Mouse (Mus musculus): Measurements from ENCODE around the gene Mrtfb. TPM values are rescaled to one million over a fixed set of nuclear protein-coding genes. Genes with fewer than 3 reads are reported as not detected.

Mrtfb gene
- polyA plus RNA-seq, 1 experiment from 2014 or later = 15.8 TPM

- peaks cover 91% of the 10 kb centered on the region for H3K36me3 ChIP-seq
- H3K4me1 ChIP-seq (replicated peaks) = no peaks in the 10 kb centered on the region
- 79% methylated on average over 2 of the region's 2 CpGs for WGBS
- H3K4me3 ChIP-seq = no peak overlapping the region
- DNase-seq (ENCODE audit: low spot score) = no peak
- no peaks in the 10 kb centered on the region for H3K27me3 ChIP-seq (ENCODE audit: insufficient read depth, poor library complexity, severe bottlenecking)
- no peak overlapping the region for H3K27ac ChIP-seq
- H3K9me3 ChIP-seq = no peaks in the 10 kb centered on the region
These were observed 144.1 kb downstream of the Mrtfb start for GRCm38 (mm10) chr16:13400375-13400774.

DNA sequence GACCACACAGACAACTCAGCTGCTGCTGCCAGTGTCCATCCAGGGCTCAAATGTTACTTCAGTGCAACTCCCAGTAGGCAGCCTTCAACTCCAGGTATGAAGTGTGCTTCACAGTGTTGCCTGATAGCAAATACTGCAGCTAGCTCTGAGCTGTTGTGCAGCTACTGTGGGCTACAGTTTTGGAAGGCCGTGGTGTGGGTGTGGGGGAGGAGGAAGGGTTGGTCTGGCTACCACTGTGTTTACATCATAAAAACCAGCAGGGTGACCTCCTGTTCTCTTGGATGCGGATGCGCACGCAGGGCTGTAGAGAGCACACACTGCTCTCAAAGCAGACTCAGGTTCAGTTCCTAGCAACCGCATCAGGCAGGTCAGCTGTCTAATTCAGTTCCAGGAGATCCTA lies 145.3 kb downstream of the Mrtfb start:
- Histone ChIP-seq H3K36me3 (peaks cover 93% of the 10 kb centered on the region), H3K9me3 (no peaks in the 10 kb centered on the region), H3K4me3 (no peak overlapping the region), H3K4me1 (replicated peaks) (no peaks in the 10 kb centered on the region), H3K27me3 (ENCODE audit: insufficient read depth, poor library complexity, severe bottlenecking) (no peaks in the 10 kb centered on the region), H3K27ac (no peak overlapping the region)
- 91% methylated on average over 5 of the region's 5 CpGs for WGBS
- DNase-seq (ENCODE audit: low spot score) = no peak

DNA sequence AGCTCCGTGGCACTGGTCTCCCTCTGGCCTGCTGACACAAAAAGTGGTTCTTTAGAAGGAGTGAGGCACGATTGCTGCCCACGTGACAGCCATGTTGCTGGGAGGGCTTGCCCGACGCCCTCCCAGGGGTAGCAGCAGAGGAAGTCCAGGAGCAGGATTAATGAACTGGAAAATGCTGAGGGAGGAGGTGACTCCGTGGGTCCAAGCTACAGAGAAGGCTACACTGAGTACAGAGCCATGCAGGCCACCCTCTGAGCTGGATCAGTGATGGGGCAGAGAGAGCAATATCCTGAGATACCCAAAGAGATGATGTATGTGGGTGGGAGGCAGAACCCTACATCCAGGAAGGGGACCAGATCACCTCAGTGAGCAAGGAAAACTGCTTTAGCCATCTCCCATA lies 148.4 kb downstream of the Mrtfb start:
- no peaks in the 10 kb centered on the region for H3K9me3 ChIP-seq
- H3K4me3 ChIP-seq = no peak overlapping the region
- 83% methylated on average over 6 of the region's 6 CpGs for WGBS
- no peaks in the 10 kb centered on the region for H3K4me1 ChIP-seq (replicated peaks)
- no peak overlapping the region for H3K27ac ChIP-seq
- H3K36me3 ChIP-seq = peaks cover 95% of the 10 kb centered on the region
- no peaks in the 10 kb centered on the region for H3K27me3 ChIP-seq (ENCODE audit: insufficient read depth, poor library complexity, severe bottlenecking)
- DNase-seq (ENCODE audit: low spot score) = no peak

GRCm38 (mm10) chr16:13405403-13405802 lies 149.1 kb downstream of the Mrtfb start:
- DNase-seq (ENCODE audit: low spot score) = no peak
- no peak overlapping the region for H3K27ac ChIP-seq
- peaks cover 95% of the 10 kb centered on the region for H3K36me3 ChIP-seq
- no peaks in the 10 kb centered on the region for H3K4me1 ChIP-seq (replicated peaks)
- WGBS = 91% methylated on average over 2 of the region's 2 CpGs
- no peaks in the 10 kb centered on the region for H3K9me3 ChIP-seq
- no peaks in the 10 kb centered on the region for H3K27me3 ChIP-seq (ENCODE audit: insufficient read depth, poor library complexity, severe bottlenecking)
- no peak overlapping the region for H3K4me3 ChIP-seq

DNA sequence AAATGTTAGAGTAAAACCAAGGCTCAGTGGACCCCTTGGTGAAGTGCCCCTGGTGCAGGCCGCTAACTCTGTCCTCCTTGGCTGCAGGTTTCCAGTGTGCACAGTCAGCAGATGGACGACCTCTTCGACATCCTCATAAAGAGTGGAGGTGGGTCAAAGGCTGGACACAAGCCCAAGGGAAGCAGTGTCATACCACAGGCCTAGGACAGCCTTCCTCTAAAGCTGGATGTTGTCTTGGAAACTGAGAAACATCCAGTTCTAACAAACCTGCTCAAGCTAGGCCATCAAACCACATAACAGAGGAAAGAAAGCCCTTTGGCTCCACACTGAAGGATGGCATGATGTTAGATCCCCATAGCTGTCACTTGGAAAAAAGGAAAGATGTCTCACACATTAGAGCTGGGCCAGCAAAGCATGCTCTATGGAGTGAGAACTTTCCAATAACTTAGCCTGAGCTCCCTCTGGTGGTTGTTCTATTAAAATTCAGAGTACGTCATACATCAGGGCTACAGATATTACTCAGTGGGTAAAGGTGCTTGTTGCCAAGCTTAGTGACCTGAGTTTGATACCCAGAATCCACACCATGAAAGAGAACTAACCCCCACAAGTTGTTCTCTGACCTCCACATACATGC lies 153.4 kb downstream of the Mrtfb start:
- Histone ChIP-seq H3K4me1 (replicated peaks) (no peaks in the 10 kb centered on the region), H3K27ac (no peak overlapping the region), H3K9me3 (peaks cover 12% of the 10 kb centered on the region; the same call in 1 of the 2 replicates), H3K4me3 (no peak overlapping the region), H3K27me3 (ENCODE audit: insufficient read depth, poor library complexity, severe bottlenecking) (no peaks in the 10 kb centered on the region), H3K36me3 (peaks cover 98% of the 10 kb centered on the region)
- WGBS = 74% methylated on average over 4 of the region's 4 CpGs
- no peak for DNase-seq (ENCODE audit: low spot score)

- Histone ChIP-seq H3K36me3 (peaks cover 89% of the 10 kb centered on the region), H3K4me3 (no peak overlapping the region), H3K27ac (no peak overlapping the region), H3K9me3 (peaks cover 12% of the 10 kb centered on the region; the same call in 1 of the 2 replicates), H3K27me3 (ENCODE audit: insufficient read depth, poor library complexity, severe bottlenecking) (no peaks in the 10 kb centered on the region), H3K4me1 (replicated peaks) (no peaks in the 10 kb centered on the region)
- no peak for DNase-seq (ENCODE audit: low spot score)
- WGBS = 86% methylated on average over 2 of the region's 2 CpGs
These were observed 154.5 kb downstream of the Mrtfb start for GRCm38 (mm10) chr16:13410760-13411159.

DNA sequence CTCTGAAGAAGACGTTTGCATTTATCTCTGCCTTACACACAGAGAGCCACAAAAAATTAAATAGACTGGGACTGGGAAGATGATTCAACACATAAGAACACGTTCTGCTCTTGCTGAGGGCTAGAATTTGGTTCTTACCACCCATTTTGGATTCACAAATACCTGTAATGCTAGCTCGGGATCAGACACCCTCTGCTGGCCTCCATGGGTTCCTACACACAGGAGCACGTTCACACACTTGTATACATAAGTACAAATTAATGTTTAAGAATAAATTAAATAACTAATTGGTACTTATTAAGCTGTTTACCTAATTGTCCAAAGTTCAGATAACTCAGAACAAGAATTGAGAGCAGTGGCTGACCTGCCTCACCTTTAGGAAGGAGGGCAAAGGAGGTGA lies 155.2 kb downstream of the Mrtfb start:
- Histone ChIP-seq H3K9me3 (peaks cover 12% of the 10 kb centered on the region; the same call in 1 of the 2 replicates), H3K27ac (no peak overlapping the region), H3K4me1 (replicated peaks) (no peaks in the 10 kb centered on the region), H3K4me3 (no peak overlapping the region), H3K36me3 (peaks cover 82% of the 10 kb centered on the region), H3K27me3 (ENCODE audit: insufficient read depth, poor library complexity, severe bottlenecking) (no peaks in the 10 kb centered on the region)
- 91% methylated on average over 4 of the region's 4 CpGs for WGBS
- DNase-seq (ENCODE audit: low spot score) = no peak

DNA sequence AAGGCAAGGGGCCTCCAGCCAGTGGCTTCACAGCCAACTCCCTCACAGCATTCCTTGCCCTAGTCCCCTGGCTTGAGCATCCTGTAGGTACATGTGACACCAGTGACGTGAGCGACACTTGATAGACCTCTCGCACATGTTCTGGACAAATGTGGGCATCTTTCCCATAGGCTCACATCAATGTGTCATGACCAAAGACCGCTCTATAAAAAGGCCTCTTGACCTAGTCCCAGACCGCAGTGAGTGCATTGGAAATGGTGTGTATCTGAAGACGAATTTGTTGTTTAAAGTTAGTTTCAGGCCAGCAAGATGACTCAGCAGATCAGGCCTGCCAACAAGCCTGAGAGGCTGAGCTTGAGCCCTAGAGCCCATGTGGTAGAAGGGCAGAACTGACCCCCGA lies 158.3 kb downstream of the Mrtfb start:
- no peak for DNase-seq (ENCODE audit: low spot score)
- peaks cover 53% of the 10 kb centered on the region for H3K36me3 ChIP-seq
- 95% methylated on average over 7 of the region's 7 CpGs for WGBS

GRCm38 (mm10) chr16:13414972-13415371 lies 158.7 kb downstream of the Mrtfb start:
- Histone ChIP-seq H3K27me3 (ENCODE audit: insufficient read depth, poor library complexity, severe bottlenecking) (no peaks in the 10 kb centered on the region), H3K4me3 (no peak overlapping the region), H3K36me3 (peaks cover 48% of the 10 kb centered on the region), H3K27ac (no peak overlapping the region), H3K9me3 (peaks cover 12% of the 10 kb centered on the region; the same call in 1 of the 2 replicates), H3K4me1 (replicated peaks) (no peaks in the 10 kb centered on the region)
- DNase-seq (ENCODE audit: low spot score) = no peak
- 89% methylated on average over 4 of the region's 4 CpGs for WGBS

More for the DNA sequence above, 158.3 kb downstream of the Mrtfb start:
- H3K4me1 ChIP-seq (replicated peaks) = no peaks in the 10 kb centered on the region
- no peak overlapping the region for H3K27ac ChIP-seq
- H3K27me3 ChIP-seq (ENCODE audit: insufficient read depth, poor library complexity, severe bottlenecking) = no peaks in the 10 kb centered on the region
- no peak overlapping the region for H3K4me3 ChIP-seq
- peaks cover 12% of the 10 kb centered on the region; the same call in 1 of the 2 replicates for H3K9me3 ChIP-seq

GRCm38 (mm10) chr16:13415465-13415864 lies 159.2 kb downstream of the Mrtfb start:
- H3K27ac ChIP-seq = no peak overlapping the region
- peaks cover 44% of the 10 kb centered on the region for H3K36me3 ChIP-seq
- DNase-seq (ENCODE audit: low spot score) = no peak
- H3K4me1 ChIP-seq (replicated peaks) = no peaks in the 10 kb centered on the region
- 97% methylated on average over 6 of the region's 6 CpGs for WGBS
- H3K27me3 ChIP-seq (ENCODE audit: insufficient read depth, poor library complexity, severe bottlenecking) = no peaks in the 10 kb centered on the region
- H3K9me3 ChIP-seq = peaks cover 12% of the 10 kb centered on the region; the same call in 1 of the 2 replicates
- no peak overlapping the region for H3K4me3 ChIP-seq

DNA sequence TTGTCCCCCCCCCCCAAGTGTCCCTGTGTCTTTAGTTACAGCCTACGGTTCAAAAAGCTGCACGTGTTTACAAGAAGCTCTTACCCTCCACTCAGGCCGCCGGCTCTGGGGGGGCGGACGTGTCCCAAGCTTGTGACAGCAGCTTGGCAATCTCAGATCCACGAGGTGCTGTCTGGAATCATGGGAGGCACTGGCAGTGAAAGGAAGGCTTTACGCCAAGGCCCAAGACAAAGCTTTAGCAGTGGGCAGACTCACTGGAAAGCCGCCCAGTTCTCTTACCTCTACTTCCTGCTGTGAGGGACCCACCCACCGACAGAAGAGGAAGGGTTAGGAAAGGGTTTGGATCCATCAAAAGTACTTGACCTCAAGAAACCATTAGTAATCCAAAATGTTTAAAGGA lies 160.2 kb downstream of the Mrtfb start:
- H3K4me3 ChIP-seq = no peak overlapping the region
- DNase-seq (ENCODE audit: low spot score) = no peak
- H3K4me1 ChIP-seq (replicated peaks) = no peaks in the 10 kb centered on the region
- peaks cover 34% of the 10 kb centered on the region for H3K36me3 ChIP-seq
- no peaks in the 10 kb centered on the region for H3K27me3 ChIP-seq (ENCODE audit: insufficient read depth, poor library complexity, severe bottlenecking)
- 80% methylated on average over 10 of the region's 10 CpGs for WGBS
- H3K27ac ChIP-seq = no peak overlapping the region
- peaks cover 2% of the 10 kb centered on the region; the same call in 1 of the 2 replicates for H3K9me3 ChIP-seq

DNA sequence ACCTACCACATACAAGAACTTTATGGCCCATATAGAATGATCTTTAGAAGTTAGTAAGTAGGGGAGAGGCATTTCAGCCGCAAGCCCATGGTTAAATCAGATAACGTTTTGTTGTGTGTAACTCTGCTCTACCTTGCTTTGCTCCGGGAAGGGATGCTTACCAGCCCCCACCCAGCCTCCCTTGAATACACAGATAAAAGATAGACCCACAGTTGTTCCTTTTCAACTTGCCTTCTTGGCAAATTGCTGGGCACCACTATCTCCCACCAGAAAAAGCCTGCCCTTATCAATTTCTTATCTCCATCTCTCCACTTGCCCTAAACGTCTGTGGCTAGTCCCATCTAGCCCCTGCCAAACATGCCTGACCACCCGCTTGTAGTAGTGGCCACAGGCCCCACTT lies 161.6 kb downstream of the Mrtfb start:
- WGBS = 88% methylated on average over 5 of the region's 5 CpGs

DNA sequence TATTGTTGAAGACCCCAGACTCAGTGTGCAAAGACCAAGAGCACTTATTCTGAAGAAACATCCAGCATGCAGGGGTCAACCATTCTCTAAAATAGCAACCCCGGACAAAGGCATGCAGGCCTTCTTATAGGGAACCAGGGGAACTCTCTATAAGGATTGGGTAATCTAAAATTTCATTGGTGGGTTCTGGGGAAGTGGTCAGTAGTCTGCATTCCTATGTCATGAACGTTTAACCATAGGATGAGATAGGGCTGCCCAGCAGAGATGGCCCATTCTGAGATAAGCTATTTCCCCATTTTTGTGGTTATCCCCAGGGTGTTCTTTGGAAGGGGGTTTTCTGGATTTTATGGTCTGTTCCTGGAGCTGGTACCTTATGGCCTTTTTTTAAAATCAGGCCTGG lies 163.5 kb downstream of the Mrtfb start:
- 78% methylated on average over 2 of the region's 2 CpGs for WGBS
- peaks cover under 1% of the 10 kb centered on the region; the same call in 1 of the 2 replicates for H3K36me3 ChIP-seq
- H3K4me3 ChIP-seq = no peak overlapping the region
- H3K4me1 ChIP-seq (replicated peaks) = no peaks in the 10 kb centered on the region
- no peaks in the 10 kb centered on the region for H3K9me3 ChIP-seq
- no peak for DNase-seq (ENCODE audit: low spot score)
- H3K27me3 ChIP-seq (ENCODE audit: insufficient read depth, poor library complexity, severe bottlenecking) = no peaks in the 10 kb centered on the region
- H3K27ac ChIP-seq = no peak overlapping the region

More for the DNA sequence above, 161.6 kb downstream of the Mrtfb start:
- Histone ChIP-seq H3K9me3 (no peaks in the 10 kb centered on the region), H3K4me3 (no peak overlapping the region), H3K27ac (no peak overlapping the region), H3K27me3 (ENCODE audit: insufficient read depth, poor library complexity, severe bottlenecking) (no peaks in the 10 kb centered on the region), H3K36me3 (peaks cover 19% of the 10 kb centered on the region), H3K4me1 (replicated peaks) (no peaks in the 10 kb centered on the region)
- no peak for DNase-seq (ENCODE audit: low spot score)

DNA sequence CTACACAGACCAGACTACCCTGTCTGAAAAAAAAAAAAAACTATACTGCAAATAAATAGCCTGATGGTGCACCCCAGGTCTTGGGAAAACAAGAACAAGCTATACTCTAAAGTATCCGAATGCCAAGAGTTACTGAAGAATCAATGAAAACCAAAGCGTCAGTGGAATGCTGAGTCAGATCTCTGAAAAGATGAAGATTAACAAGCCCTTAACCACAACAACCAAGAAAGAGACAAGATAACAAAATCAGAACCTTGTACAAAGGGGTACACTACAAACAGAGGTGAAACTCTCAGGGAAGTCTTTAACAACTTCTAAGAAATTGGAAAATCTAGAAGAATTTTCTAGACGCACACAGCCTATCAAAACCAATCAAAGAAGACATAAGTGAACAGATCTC lies 166.2 kb downstream of the Mrtfb start:
- Histone ChIP-seq H3K27ac (no peak overlapping the region), H3K4me3 (no peak overlapping the region), H3K4me1 (replicated peaks) (no peaks in the 10 kb centered on the region), H3K9me3 (no peaks in the 10 kb centered on the region), H3K27me3 (ENCODE audit: insufficient read depth, poor library complexity, severe bottlenecking) (no peaks in the 10 kb centered on the region), H3K36me3 (no peaks in the 10 kb centered on the region)
- 91% methylated on average over 3 of the region's 3 CpGs for WGBS
- no peak for DNase-seq (ENCODE audit: low spot score)
